Mouse (Mus musculus): ENCODE data around the gene Chpf.

Chpf gene

DNA sequence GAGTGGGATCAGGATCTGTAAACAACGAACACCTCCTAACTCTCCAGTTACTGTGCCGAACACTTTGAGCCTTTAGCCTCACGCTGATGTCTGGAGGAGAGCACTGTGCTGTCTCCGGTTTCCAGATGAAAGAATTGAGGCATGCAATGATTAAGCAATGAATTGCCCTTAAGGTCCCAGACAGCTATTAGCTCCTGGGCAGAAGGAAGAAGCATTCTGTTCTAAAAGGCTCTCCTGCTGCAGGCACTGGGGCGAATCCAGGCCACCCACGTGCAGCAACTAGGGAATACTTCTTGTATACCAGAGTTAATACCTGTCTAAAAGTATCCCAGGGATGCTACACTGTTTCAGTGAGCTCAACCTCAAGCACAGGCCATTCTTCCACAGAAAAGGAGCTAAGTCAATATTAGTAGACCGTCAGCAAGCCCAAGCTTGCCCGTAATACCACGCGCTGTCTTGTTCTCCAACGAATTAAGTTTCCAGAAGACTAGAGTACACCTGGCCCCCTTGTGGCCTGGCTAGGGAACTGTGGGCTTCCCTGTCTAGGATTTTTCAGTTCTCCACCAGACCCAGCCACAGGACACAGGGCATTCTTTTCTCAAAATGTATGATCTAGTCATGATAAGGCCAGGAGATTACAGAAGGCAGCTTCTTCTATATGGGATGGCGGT lies 15.9 kb upstream of the Chpf start:
- DNase-seq: peak; percentile 73

DNA sequence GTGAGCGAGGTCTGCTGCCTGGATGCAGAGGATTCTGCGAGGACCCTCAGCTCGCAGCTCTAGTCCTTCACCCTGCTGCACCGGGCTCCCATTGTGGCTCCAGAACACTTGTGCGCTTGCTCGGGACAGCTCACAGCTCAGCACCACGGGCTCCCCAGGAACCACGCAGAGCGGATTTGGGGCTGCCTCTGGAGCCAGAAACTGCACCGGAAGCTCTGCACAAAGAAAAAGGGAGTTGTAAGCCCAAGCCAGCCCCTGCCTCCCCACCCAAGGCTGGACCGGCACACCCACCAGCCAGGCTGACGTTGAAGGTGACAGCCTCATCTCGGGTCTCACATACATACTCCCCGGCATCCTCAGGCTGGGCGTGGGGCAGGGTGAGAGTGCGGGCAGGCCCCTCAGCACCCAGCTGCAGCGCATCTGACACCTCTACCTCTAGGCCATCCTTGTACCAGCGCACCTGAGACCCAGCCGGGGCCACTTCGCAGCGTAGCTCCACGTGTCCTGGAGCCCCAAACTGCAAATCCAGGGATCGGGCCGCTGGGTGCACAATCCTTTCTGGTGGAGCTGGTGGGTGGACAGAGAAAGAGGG lies 13.6 kb upstream of the Chpf start:
- DNase-seq: no peak

DNA sequence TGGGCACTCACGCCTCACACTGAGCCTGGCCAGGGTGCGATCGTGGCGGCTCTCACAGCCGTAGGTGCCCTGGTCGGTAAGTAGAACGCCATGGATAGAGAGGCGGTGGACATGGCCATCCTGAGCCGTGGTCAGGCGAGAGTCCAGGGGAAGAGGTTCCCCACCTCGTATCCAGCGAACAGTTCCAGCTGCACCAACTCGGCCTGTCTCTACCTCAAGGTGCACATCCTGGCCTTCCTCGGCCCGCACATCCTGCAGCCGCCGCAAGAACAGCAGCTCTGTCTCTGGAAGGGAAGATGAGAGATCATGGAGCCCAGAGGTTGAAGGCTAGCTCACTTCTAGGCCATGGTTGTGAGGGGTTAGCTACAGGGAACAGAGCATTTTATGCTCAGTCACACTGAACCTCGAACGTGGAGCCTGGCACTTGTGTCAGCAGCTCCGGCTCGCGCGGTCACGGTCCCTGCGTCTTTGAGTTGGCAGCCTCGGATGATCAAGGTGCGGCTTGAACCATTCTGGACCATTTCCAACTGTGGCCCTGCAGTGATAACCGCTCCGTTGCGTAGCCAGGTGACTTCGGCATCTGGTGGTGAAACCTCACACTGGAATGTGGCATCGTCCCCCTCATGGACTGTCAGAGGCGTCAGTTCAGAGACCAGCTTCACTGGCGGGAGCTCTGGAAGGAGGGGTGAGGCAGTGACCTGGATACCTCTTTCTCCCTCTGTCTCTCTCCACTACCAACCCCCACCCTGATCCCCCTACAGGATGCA lies 11.9 kb upstream of the Chpf start:
- DNase-seq: no peak

DNA sequence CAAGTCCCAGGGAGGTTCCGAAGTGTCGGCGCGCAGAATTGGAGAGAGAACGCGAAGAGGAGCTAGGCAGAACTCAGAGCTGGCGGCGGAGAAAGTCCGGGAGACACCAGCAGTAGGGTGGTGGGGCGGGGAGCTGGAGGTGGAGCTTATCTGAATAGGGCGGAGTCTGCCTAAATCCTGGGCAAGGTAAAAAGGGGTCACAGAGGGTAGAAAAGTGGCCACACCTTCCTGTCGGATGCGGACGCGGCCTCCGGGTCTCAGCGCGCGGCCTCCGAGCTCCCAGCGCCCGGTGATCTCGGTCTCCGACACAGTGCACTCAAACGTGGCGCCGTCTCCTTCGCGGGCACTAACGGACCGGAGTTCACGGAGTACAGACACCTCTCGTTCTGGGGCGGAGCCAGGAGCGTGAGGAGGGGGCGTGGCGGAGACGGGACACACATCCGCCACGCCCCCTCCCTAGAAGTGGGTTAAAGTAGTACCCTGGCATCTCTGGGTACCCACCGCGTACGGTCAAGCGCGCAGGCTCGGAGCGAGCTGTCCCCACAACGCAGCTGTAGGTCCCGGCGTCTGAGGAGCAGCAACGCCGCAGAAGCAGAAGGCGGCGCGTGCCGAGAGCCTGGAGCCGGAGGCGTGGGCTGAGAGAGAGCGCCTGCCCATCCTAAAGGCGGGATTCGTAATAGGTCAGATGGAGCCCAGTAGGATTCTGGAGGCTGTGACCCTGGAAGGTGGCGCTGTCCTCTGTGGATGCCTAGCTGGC lies 8.5 kb upstream of the Chpf start:
- DNase-seq: peak; percentile 89

DNA sequence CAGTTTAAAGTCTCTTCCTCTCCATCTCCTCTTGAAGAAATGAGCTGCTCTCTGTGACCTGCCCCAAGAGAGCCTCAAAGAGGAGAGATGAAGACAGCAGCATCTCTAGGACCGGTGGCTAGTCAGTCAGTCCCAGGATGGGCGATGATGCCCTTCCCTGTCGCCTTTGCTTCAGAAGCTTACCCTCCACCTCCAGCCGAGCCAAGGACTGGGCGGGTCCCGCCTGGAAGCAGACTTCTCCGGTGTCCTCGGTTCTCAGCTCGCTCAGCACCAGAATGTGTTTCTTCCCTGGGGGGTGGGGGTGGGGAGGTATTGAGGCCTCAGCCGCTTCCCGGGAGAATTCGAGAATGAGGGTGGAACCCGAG lies 7.9 kb upstream of the Chpf start:
- peak; percentile 32 for DNase-seq

DNA sequence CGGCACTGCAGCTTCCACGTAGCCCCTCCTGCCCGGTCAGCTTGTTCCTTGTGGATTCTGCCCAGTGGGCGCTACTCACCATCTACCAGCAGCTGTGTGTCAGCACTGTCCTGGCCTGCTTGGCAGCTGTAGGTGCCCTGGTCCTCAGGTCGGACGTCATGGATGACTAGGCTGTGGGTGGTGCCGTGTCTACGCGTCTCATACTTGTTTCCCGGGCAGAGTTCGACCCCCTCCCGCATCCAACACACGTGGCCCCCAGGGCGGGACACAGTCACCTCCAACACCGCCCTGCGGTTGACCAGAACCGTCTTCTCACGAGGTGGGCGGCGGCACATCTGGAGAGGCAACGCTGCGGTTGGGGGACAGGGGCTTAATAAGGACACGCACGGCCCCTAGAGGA lies 7.5 kb upstream of the Chpf start:
- peak; percentile 36 for DNase-seq

DNA sequence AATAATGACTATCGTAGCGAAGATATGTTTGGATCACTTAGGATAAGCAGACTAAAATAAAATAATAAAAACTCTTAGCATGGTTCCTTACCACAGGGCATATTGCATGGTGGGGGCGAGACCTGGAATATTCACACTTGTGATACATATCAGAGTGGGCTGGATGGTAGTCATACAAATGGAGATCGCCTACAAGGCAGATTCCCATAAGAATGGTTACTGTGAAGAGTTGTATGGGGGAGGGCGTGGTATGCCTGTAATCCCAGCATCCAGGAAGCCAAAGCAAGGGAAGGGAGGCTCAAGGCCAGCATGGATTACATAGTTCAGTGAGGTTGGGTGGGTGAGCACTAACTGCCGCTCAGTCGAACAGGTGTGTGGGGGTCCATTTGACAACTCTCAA lies 1.6 kb upstream of the Chpf start:
- DNase-seq: no peak

DNA sequence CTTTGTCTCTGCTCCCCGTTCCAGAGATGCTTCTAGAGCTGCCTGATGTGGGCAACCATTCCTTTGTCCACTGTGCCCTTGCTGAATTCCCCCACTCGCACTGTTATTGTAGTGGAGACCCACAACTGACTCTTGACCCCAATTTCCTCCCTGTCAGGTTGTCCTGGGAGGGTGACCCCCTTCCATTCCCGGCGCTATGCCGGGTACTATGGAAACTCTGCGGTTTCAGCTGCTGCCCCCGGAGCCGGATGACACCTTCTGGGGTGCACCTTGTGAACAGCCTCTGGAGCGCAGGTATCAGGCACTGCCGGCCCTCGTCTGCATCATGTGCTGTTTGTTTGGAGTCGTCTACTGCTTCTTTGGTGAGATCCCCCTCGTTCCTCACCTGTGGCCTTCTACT lies 929 bp upstream of the Chpf start:
- DNase-seq: no peak

DNA sequence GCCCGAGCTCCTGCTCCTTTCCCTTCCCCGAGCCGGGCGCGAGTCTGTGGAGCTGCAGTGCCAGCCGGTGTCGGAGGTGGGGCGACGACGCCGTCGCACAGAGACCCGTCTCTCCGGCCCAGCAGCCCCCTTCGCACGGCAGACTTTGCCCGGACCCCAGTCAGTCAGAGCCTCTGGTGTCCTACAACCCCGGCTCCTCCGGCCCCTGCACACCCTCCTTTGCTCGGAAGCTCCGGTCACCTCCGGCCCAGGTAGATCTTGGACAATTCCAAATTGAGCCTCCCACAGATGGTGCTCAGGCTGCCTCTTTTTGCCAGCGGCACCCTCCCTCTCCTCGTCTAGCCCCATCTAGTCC lies 505 bp upstream of the Chpf start:
- no peak for DNase-seq

DNA sequence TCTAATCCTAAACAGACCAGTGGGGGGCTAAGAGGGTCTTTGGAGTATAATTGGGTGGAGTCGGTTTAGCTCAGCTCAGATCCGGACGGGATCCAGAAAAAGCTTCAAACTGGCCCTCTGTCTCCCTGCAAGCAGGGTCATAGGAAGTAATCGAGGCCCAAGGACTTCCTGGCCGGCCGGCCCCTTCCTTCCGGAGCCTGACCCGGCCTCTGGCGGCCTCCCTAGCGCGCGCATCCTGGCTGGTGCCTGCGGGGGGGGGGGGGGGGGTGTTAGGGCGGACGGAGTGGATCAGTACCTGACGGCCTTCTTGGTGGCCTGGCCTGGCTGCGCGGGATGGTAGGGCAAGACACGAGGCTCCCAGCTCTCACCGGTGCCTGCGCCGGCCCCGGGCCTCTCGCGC lies 610 bp downstream of the Chpf start:
- peak; percentile 45 for DNase-seq

DNA sequence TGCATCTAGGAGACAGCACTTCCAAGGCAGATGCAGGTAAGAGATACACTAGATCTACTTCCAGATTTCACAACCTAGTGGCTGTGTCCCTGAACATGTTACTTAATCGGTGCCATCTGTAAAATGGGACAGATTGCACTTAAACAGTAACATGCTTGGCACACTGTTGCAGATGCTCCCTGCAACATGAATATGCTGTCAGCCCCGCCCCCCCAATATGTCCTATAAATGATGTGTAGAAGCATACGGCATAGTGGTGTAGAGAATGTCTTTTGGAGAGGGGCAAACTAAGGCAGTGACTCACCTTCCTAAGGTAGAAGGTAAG lies 1.2 kb downstream of the Chpf start:
- no peak for DNase-seq

DNA sequence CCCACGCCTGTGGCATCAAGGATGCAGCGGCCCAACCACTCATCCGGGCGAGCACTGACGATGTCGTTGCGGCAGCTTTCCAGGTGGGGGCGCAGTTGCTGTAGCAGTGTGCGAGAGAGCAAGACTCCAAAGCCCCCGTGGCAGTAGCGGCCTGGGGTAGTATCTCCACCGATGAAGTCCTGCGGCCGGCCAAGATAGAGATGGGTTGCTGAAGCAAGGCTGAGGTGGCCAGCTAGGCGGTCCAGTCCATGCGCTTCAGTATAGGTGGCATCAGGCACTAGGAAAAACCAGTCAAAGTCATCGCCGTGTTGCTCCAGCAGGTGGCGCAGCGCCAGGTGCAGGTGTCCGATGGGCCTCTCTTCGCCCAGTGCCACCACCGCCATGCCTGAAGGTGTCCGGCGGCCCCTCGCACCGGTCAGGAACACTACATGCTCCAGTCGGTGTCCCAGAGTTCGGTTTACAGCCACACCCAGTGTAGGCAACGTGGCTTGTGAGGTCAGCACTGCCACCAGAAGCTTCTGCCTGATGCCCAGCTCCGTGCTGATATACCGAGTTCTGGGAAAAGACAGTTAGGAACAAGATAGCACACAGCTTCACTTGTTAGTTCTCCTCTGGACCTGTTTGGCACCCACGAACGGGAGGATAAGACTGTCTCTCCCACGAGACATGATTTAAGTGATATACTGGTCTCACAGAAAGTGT lies 1.7 kb downstream of the Chpf start:
- DNase-seq: peak; percentile 85

DNA sequence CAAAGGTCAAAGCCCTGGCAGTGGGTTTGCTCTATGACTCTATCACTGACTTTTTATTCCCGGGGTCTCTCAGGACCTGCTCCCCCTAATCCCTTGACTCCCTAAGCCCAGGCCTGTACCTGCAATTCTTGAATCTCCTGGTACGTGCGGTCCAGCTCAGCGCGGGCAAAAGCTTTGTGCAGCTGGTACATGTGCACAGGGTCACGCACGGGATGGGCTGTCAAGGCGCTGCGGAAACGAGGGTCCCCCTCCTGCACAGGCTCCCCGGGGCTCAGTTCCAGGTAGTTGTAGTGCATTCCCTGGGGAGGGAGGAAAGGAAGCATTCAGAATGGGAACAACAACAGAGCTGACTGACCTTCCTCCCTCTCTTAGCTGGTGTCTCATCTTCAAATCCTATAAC lies 2.7 kb downstream of the Chpf start:
- no peak for DNase-seq

DNA sequence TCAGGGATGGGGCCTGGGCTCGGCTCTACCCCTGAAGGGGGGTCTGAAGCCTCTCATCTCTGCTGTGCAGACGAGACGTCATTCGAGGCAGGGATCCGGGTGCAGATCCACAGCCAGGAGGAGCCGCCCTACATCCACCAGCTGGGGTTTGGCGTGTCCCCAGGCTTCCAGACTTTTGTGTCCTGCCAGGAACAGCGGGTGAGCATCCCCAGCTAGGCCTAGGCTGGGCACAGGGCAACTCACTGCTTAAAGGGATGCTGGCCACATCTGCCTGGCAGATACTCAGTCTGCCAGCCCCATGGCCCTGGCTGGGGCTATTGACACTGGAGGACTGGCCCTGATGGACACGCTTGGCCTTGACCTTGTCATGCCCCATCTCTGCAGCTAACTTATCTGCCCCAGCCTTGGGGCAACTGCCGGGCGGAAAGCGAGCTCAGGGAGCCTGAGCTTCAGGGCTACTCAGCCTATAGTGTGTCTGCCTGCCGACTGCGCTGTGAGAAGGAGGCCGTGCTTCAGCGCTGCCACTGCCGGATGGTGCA lies 9.8 kb downstream of the Chpf start:
- no peak for DNase-seq

DNA sequence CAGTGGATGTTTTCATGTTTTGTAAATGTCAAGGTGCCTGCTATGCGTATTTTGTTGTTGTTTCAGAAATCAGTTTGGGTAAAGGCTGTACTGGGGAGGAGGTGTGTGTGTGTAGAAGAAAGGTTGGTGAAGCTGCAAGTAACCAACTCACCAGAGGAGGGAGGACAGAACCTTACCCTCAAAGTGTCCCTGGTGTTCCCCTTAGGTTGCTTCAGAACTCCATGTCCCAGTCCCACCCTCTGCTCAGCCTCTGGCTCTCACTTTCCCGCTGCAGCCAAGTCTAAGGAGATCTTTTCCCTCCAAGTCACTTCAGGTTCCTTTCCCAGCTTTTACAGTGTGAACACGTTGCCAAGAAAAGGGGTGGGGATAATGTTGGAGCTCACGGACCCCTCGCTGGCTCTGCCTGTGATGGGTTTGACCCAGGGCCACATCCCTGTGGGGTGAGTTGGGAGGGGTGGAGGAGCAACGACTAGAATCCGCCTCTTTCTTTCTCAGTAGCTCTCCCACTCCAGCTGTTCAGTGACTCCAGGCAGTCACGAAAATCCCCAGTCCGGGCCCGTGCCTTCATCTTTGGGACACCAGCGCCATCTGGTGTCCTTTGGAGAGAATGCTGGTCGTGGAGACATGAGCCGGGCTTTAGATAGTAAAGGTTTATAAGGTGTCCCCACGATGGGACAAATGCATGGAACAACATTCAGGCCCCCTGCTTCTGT lies 11.7 kb downstream of the Chpf start:
- DNase-seq: peak; percentile 89

DNA sequence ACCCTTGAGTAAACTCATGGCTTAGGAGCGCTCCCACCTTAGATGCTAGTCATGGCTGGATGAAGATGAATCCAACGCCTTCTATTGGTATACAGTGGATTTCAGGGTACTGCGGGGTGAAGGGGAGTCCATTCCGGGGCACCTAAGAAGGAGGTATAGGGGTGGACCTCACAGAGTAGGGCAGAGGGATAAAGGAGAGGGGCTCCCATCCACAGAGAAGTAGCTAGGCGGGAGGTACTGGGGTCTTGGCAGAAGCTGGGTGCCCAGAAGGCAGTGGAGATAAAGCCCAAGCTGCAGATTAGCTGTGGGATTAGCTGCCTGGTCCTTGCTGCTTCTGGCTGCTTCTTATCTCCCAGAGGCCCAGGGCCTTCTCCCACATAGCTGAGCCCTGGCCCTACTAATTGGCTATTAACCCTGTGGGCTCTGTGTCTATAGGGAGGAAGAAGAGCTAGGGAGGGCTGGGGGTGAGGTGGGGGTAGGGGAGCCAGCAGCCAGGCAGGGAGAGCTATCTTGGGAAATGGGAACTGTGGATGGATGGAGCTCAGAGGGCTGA lies 15.4 kb downstream of the Chpf start:
- DNase-seq: peak; percentile 87

DNA sequence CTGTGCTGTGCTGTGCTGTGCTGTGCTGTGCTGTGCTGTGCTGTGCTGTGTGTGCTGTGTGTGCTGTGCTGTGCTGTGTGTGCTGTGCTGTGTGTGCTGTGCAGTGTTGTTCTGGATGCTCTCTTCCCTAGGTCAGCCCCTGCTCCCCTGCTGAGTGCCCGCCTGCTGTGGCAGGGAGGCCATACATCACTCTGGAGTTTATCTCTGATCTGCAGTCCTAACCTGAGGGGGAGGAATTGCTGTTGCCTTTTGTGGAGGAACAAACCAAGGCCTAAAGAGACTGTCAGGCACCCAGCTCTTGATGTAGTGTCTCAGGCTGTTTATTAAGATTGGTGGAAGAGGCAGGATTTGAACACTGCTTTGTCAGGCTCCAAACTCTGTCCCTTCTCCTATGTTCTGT lies 16.5 kb downstream of the Chpf start:
- no peak for DNase-seq

DNA sequence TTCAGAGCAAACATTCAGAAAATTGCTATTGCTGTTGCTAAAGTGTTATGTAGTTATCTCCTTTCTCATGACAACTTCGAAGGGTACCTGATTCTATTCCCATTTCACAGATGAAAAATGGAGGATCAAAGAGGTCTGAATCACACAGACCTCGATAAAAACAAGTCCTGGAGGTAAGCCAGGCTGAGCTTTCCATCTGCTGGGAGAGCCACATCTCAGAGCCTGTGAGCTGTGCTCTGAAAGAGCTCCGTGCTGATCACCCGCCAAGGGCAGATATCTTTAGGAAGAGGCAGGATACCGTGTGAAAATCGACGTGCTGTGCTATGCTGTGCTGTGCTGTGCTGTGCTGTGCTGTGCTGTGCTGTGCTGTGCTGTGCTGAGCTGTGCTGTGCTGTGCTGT lies 18.8 kb downstream of the Chpf start:
- no peak for DNase-seq

DNA sequence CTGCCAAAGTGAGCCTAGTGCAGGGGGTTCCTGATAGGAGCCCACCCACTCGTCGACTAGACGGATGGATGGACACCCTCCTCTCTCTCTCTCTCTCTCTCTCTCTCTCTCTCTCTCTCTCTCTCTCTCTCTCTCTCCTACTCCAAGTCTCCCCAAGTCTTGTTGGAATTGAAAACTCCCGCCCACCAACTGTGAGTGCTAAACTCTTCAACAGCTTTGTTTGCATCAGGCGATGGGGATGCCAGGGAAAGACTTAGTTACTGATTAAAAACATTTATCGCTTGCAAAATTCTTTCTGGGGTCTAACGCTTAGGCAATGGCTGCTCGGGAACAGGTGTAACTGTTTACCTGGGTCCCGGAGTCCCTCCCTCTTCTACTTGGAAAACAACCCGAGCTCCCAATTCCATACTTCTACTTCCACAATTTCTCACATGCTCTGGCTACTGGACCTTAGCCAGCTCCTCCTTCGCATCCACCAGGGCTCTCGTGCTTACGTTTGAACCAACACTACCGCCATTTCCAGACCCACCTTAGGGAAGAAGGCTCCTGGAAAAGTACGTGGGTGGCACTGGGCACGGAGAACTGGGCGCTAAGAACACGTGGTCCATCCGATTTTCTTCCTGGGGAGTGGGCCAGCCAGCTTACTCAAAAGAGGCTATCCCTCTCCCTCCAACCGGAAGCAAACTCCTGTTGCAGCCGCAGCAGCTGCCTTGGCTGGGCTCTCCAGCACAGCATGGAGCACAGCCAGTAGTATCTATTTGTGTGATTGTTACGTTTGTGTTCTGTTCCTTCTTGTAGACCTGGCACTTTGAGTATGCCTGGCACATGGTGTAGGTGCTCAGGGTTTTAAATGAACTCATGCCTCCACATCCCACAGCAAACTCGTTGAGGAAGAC lies 20.1 kb downstream of the Chpf start:
- peak; percentile 33 for DNase-seq

DNA sequence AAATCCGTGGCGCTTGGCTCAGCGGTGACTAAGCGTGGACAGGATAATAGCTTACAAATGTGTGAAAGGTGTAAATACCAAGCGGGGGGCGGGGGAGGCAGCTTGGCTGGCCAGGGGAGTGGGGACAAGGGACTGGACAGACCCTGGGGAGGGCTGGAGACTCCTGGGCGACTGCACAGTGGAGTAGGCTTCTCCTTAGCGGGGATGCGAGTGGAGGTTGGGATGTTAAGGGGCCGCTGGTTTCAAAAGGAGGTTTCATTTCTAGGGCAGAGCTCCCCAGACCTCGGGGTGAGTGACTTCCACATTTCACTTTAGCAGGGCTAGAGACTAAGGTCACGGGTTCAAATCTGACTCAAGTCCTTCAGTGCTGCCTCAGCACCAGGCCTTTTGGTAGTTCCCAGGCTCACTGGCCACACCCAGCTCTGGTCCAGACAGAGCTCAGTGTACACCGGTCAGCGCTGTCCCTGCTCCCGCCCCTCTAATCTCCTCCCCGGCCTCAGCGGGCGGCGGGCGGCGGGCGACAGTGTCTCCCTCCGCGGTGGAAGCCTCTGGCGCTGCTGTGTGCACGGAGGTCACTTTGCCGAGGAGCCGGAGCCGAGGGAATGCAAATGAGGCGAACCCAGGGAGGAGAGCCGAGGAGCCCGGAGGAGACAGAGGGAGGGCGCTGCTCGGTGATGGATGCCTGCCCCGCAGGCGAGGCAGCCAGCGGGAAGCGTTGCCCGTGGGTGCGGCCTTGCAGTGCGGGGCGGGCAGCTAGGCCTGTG lies 20.9 kb downstream of the Chpf start:
- peak; percentile 76 for DNase-seq

All from retina, postnatal 1 day (tissue).